Mouse (Mus musculus): ENCODE measurements at regions not wholly inside any gene's neighbourhood (a gene's known extent, or its start where the extent isn't known, plus 50 kb on each side); places are given as distances from the start of the nearest gene placed in this dataset.
"Not testable (repeated sequence)": the region's sequence is repeated elsewhere in the genome, so short reads cannot be mapped to it uniquely, and the experiment has no call there.

GRCm38 (mm10) chr3:36387431-36387830 is 88.3 kb downstream of the Anxa5 start:
- no peak for DNase-seq
- WGBS, result 91% methylated on average over 5 of the region's 5 CpGs
- no peak overlapping the region for H3K27ac ChIP-seq (ENCODE audit: insufficient read depth, low read length)
- no peaks in the 10 kb centered on the region for H3K4me1 ChIP-seq (ENCODE audit: control insufficient read depth, insufficient read depth, low read length)
- no peak overlapping the region for H3K4me3 ChIP-seq (replicated peaks; ENCODE audit: insufficient read depth, low read depth, low read length)
- TF ChIP-seq POLR2A (IDR thresholded peaks at IDR 0.05; ENCODE audit: borderline replicate concordance, insufficient read depth, low read length) (no peak), CTCF (IDR thresholded peaks at IDR 0.05; ENCODE audit: borderline replicate concordance, insufficient read depth, low read depth, low read length) (no peak)
- H3K27me3 ChIP-seq (ENCODE audit: control insufficient read depth, insufficient read depth, low read length), result no peaks in the 10 kb centered on the region

- TF ChIP-seq CTCF (IDR thresholded peaks at IDR 0.05; ENCODE audit: borderline replicate concordance, insufficient read depth, low read depth, low read length) (no peak), POLR2A (IDR thresholded peaks at IDR 0.05; ENCODE audit: borderline replicate concordance, insufficient read depth, low read length) (no peak)
- Histone ChIP-seq H3K27ac (ENCODE audit: insufficient read depth, low read length) (no peak overlapping the region), H3K4me3 (replicated peaks; ENCODE audit: insufficient read depth, low read depth, low read length) (no peak overlapping the region), H3K4me1 (ENCODE audit: control insufficient read depth, insufficient read depth, low read length) (no peaks in the 10 kb centered on the region), H3K27me3 (ENCODE audit: control insufficient read depth, insufficient read depth, low read length) (no peaks in the 10 kb centered on the region)
- DNase-seq, result no peak
- WGBS, result 88% methylated on average over 4 of the region's 4 CpGs
Measured at GRCm38 (mm10) chr3:36383438-36383945, 92.2 kb downstream of the Anxa5 start.

DNA sequence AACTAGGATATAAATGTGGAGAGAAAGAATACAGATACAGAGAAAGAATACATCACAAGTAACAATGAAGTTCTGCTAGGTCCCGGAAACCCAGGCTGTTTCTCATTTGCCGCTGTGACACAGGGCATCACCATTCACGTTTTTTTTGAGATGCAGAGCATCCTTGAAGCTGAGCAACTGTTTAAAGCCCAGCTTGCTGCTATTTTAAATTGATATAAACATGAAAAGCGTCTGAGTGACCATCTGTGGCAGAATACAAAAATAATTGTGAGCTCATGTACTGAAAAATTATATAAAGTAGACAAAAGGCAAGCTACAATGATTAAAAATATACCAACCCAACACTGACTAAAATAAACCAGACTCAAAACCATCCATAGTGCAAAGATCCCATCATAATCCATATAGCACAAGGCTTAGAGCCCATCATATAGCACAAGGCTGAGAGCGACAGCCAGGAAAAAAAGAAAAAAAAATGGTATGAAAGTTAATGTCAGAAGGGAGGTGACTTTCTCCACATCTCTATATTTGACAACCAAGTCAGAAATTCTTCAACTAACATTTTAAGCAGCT is 94.0 kb downstream of the Anxa5 start:
- TF ChIP-seq POLR2A (IDR thresholded peaks at IDR 0.05; ENCODE audit: borderline replicate concordance, insufficient read depth, low read length) (no peak), CTCF (IDR thresholded peaks at IDR 0.05; ENCODE audit: borderline replicate concordance, insufficient read depth, low read depth, low read length) (no peak)
- WGBS, result 85% methylated on average over 5 of the region's 5 CpGs
- Histone ChIP-seq H3K27me3 (ENCODE audit: control insufficient read depth, insufficient read depth, low read length) (no peaks in the 10 kb centered on the region), H3K27ac (ENCODE audit: insufficient read depth, low read length) (no peak overlapping the region), H3K4me1 (ENCODE audit: control insufficient read depth, insufficient read depth, low read length) (no peaks in the 10 kb centered on the region), H3K4me3 (replicated peaks; ENCODE audit: insufficient read depth, low read depth, low read length) (no peak overlapping the region)
- no peak for DNase-seq

- TF ChIP-seq POLR2A (IDR thresholded peaks at IDR 0.05; ENCODE audit: borderline replicate concordance, insufficient read depth, low read length) (no peak), CTCF (IDR thresholded peaks at IDR 0.05; ENCODE audit: borderline replicate concordance, insufficient read depth, low read depth, low read length) (no peak)
- WGBS, result 70% methylated on average over 2 of the region's 2 CpGs
- no peak for DNase-seq
- Histone ChIP-seq H3K27me3 (ENCODE audit: control insufficient read depth, insufficient read depth, low read length) (no peaks in the 10 kb centered on the region; the same call in 1 of the 2 replicates), H3K4me3 (replicated peaks; ENCODE audit: insufficient read depth, low read depth, low read length) (no peak overlapping the region), H3K27ac (ENCODE audit: insufficient read depth, low read length) (no peak overlapping the region), H3K4me1 (ENCODE audit: control insufficient read depth, insufficient read depth, low read length) (no peaks in the 10 kb centered on the region)
Measured at GRCm38 (mm10) chr3:36375722-36376121, 100.0 kb downstream of the Anxa5 start.

DNA sequence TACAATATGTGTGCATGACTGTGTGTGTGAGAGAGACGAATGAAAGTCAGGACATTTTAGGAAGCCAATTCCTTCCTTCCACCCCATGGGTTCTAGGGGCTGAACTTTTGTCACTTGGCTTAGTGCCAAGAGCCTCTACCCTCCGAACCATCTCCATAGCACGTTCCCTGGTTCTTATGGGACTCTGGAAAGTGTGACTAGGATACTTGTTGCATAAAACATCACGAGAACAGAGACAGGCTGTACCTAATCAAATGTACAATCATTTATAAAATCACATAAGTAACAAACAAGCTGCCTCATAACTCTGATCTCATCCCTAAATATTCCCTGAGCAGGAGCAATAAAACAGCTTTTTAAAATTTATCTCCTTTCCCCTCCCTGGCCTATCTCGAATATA is 100.8 kb downstream of the Anxa5 start:
- DNase-seq, result no peak
- TF ChIP-seq CTCF (IDR thresholded peaks at IDR 0.05; ENCODE audit: borderline replicate concordance, insufficient read depth, low read depth, low read length) (no peak), POLR2A (IDR thresholded peaks at IDR 0.05; ENCODE audit: borderline replicate concordance, insufficient read depth, low read length) (no peak)
- WGBS, result 39% methylated on average over 5 of the region's 5 CpGs
- no peaks in the 10 kb centered on the region for H3K4me1 ChIP-seq (ENCODE audit: control insufficient read depth, insufficient read depth, low read length)
- no peaks in the 10 kb centered on the region; the same call in 1 of the 2 replicates for H3K27me3 ChIP-seq (ENCODE audit: control insufficient read depth, insufficient read depth, low read length)
- no peak overlapping the region for H3K4me3 ChIP-seq (replicated peaks; ENCODE audit: insufficient read depth, low read depth, low read length)
- H3K27ac ChIP-seq (ENCODE audit: insufficient read depth, low read length), result no peak overlapping the region

DNA sequence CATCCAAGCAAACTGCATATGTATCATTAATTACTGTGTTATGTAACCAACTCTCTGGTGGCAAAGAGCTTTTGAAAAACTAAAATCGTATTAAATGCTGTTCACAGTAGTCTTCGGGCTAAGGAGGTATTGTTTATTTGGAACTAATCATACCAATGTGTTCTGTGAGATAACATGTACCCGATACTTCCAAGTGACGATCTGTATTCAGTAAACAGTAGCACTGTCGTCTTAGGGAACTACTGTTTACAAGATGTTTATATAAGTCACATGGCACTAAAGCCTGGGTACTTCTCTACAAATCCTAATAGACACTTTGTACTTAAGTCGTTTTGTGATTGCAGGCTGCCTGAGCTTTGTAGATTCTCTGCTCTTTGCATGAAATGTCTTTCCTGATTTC is 114.8 kb downstream of the Anxa5 start:
- TF ChIP-seq CTCF (IDR thresholded peaks at IDR 0.05; ENCODE audit: borderline replicate concordance, insufficient read depth, low read depth, low read length) (no peak), POLR2A (IDR thresholded peaks at IDR 0.05; ENCODE audit: borderline replicate concordance, insufficient read depth, low read length) (no peak)
- H3K4me3 ChIP-seq (replicated peaks; ENCODE audit: insufficient read depth, low read depth, low read length), result no peak overlapping the region
- H3K4me1 ChIP-seq (ENCODE audit: control insufficient read depth, insufficient read depth, low read length), result no peaks in the 10 kb centered on the region
- no peaks in the 10 kb centered on the region for H3K27me3 ChIP-seq (ENCODE audit: control insufficient read depth, insufficient read depth, low read length)
- H3K27ac ChIP-seq (ENCODE audit: insufficient read depth, low read length), result no peak overlapping the region
- WGBS, result 90% methylated on average over 6 of the region's 6 CpGs
- DNase-seq, result no peak

DNA sequence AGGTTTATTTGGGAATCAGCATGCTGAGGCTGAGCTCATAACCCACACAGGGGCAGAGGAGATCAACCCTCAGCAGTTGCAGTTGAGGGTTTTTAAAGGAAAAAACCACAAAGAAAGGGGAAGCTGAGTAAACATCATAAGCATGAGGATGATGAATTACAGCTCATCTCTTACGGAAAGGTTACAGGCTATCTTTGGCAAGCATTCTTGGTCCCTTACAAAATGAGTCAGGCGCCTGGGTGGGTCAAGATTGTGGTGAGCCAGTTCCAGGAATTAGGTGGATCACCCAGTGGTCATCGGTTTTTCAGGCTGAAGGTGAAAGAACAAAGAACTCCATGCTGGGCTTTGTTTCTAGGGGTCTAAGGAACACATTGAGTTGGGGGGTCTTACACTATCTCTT is 121.5 kb downstream of the Anxa5 start:
- not testable (repeated sequence) for H3K4me3 ChIP-seq (replicated peaks; ENCODE audit: insufficient read depth, low read depth, low read length); H3K4me1 ChIP-seq (ENCODE audit: control insufficient read depth, insufficient read depth, low read length); H3K27ac ChIP-seq (ENCODE audit: insufficient read depth, low read length); H3K27me3 ChIP-seq (ENCODE audit: control insufficient read depth, insufficient read depth, low read length); DNase-seq
- 94% methylated on average over 3 of the region's 3 CpGs for WGBS

- TF ChIP-seq CTCF (IDR thresholded peaks at IDR 0.05; ENCODE audit: borderline replicate concordance, insufficient read depth, low read depth, low read length) (no peak), POLR2A (IDR thresholded peaks at IDR 0.05; ENCODE audit: borderline replicate concordance, insufficient read depth, low read length) (no peak)
- no peak for DNase-seq
- 47% methylated on average over 4 of the region's 4 CpGs for WGBS
- Histone ChIP-seq H3K27ac (ENCODE audit: insufficient read depth, low read length) (no peak overlapping the region), H3K4me3 (replicated peaks; ENCODE audit: insufficient read depth, low read depth, low read length) (no peak overlapping the region), H3K27me3 (ENCODE audit: control insufficient read depth, insufficient read depth, low read length) (no peaks in the 10 kb centered on the region), H3K4me1 (ENCODE audit: control insufficient read depth, insufficient read depth, low read length) (no peaks in the 10 kb centered on the region)
Measured at GRCm38 (mm10) chr3:36352032-36352742, 123.5 kb downstream of the Anxa5 start.
